Mouse (Mus musculus): ENCODE data around the gene Ndufa3. TPM values are rescaled to one million over a fixed set of nuclear protein-coding genes. Genes with fewer than 3 reads are reported as not detected.

The Ndufa3 gene
- polyA plus RNA-seq, 2 experiments from 2014 or later, result 684 to 742 TPM

Other genes starting within 250 kb of the Ndufa3 start
- not detected for gene Cacng8, start 226.7 kb upstream of the Ndufa3 start, polyA plus RNA-seq (2017; shearing (Covaris generic))
- gene Cacng6, start 193.2 kb upstream of the Ndufa3 start, polyA plus RNA-seq (2017; shearing (Covaris generic)), result not detected
- gene Tarm1, start 114.7 kb upstream of the Ndufa3 start, polyA plus RNA-seq (2017; shearing (Covaris generic)), result under 1 TPM in 1 of 2 experiments, not detected in 1; 0.33 TPM
- gene Oscar, start 1.2 kb upstream of the Ndufa3 start, polyA plus RNA-seq (2017; shearing (Covaris generic)), result not detected
- 10 to 100 TPM; 16.9 to 21.4 TPM for gene Tfpt, start 12.6 kb downstream of the Ndufa3 start, polyA plus RNA-seq (2017; shearing (Covaris generic))
- 10 to 100 TPM; 78.4 to 96.2 TPM for gene Prpf31, start 12.6 kb downstream of the Ndufa3 start, polyA plus RNA-seq (2017; shearing (Covaris generic))
- 10 to 100 TPM; 36.6 to 42.0 TPM for gene Cnot3, start 27.9 kb downstream of the Ndufa3 start, polyA plus RNA-seq (2017; shearing (Covaris generic))
- 1 to 10 TPM; 6.6 to 8.6 TPM for gene Leng1, start 48.5 kb downstream of the Ndufa3 start, polyA plus RNA-seq (2017; shearing (Covaris generic))
- gene Tmc4, start 60.2 kb downstream of the Ndufa3 start, polyA plus RNA-seq (2017; shearing (Covaris generic)), result 1 to 10 TPM; 4.1 to 9.2 TPM
- 10 to 100 TPM in 1 of 2 experiments, 1 to 10 TPM in 1; 7.5 to 10.4 TPM for gene Tsen34, start 75.5 kb downstream of the Ndufa3 start, polyA plus RNA-seq (2017; shearing (Covaris generic))
- 10 to 100 TPM; 13.8 to 27.6 TPM for gene Mboat7, start 76.2 kb downstream of the Ndufa3 start, polyA plus RNA-seq (2017; shearing (Covaris generic))
- gene Rps9, start 86.6 kb downstream of the Ndufa3 start, polyA plus RNA-seq (2017; shearing (Covaris generic)), result 1,000 to 10,000 TPM; 4,746 to 5,361 TPM
- under 1 TPM in 1 of 2 experiments, not detected in 1; 0.61 TPM for gene Pirb, start 103.0 kb downstream of the Ndufa3 start, polyA plus RNA-seq (2017; shearing (Covaris generic))
- gene Gm15448, start 208.3 kb downstream of the Ndufa3 start, polyA plus RNA-seq (2017; shearing (Covaris generic)), result not detected
- under 1 TPM in 1 of 2 experiments, not detected in 1; 0.15 TPM for gene Pira2, start 227.7 kb downstream of the Ndufa3 start, polyA plus RNA-seq (2017; shearing (Covaris generic))

All from activated CD4-positive, CD25-positive, alpha-beta regulatory T cell, adult 4 months (primary cell).